Mouse (Mus musculus) bone marrow, adult 2 months (tissue): ENCODE results near the gene Selenoi.

ENCODE experiments used
- CTCF ChIP-seq: fragments of 200-500 bp; IDR thresholded peaks from 2 replicates; pipeline ENCODE4 v1.5.1; 2011; ENCODE audit warnings: low read length, control low read depth; ENCODE audit not compliant: control insufficient read depth, insufficient read depth
- POLR2A ChIP-seq: fragments of 200-500 bp; IDR thresholded peaks from 2 replicates; pipeline ENCODE4 v1.6.1; 2011; ENCODE audit warnings: low read depth, mild to moderate bottlenecking, control low read depth, low read length, borderline replicate concordance; ENCODE audit not compliant: control insufficient read depth

- TF ChIP-seq CTCF = no peak
- TF ChIP-seq POLR2A = no peak
Observed at GRCm38 (mm10) chr5:30243741-30244140, 11.4 kb downstream of the Selenoi start.
